Mouse (Mus musculus) brain, embryonic 14.5 days (tissue): ENCODE measurements around the gene Wdr60. TPM values are rescaled to one million over a fixed set of nuclear protein-coding genes. Genes with fewer than 3 reads are reported as not detected.
A peak's percentile ranks its signal among the peaks of the same experiment; 100 is the strongest.

Experiments used
- DNase-seq: peaks from one replicate; pipeline ENCODE4 v3.0.0-alpha.2; 2011; ENCODE audit warnings: low read depth
- CTCF ChIP-seq: fragments of 200-500 bp; IDR thresholded peaks from 2 replicates; pipeline ENCODE4 v1.5.1; 2012; ENCODE audit warnings: inconsistent platforms, mild to moderate bottlenecking, moderate library complexity, borderline replicate concordance; ENCODE audit not compliant: insufficient read depth, insufficient read length; ENCODE audit errors: extremely low read depth
- POLR2A ChIP-seq: fragments of 200-500 bp; IDR thresholded peaks from 2 replicates; pipeline ENCODE4 v1.6.1; 2012; ENCODE audit warnings: mild to moderate bottlenecking, inconsistent platforms, borderline replicate concordance; ENCODE audit not compliant: poor library complexity, insufficient read depth, insufficient read length, severe bottlenecking; ENCODE audit errors: extremely low read depth
- polyA plus RNA-seq: library from polyadenylated mRNA; depleted of rRNA; stranded (reverse); fragments of >200 nt; gene quantifications from 2 replicates; pipeline ENCODE4 v1.2.3, GENCODE M21; 2012

Gene Wdr60
- polyA plus RNA-seq, 1 experiment, result 15.8 TPM

DNA sequence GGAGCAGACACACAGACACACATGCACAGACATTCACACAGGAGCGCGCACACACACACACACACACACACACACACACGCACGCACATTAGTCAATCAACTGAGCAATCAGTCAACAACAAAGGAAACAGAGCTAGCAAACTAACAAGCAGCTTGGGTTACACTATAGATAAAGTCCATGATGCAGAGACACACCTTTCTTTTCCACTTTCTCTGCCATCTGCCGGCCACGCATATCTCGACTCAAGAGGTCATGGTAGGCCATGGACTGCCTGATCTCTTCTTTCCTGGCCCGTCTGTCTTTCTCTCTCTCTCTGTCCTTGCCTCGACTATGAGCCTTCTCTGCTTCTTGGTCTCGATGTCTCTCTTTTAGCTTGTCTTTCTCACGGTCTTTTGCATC lies 7.2 kb downstream of the Wdr60 start:
- TF ChIP-seq CTCF (no peak), POLR2A (no peak)
- no peak for DNase-seq

- no peak for TF ChIP-seq POLR2A
- TF ChIP-seq CTCF, result no peak
- DNase-seq, result no peak
Measured at GRCm38 (mm10) chr12:116254652-116255051, 8.2 kb downstream of the Wdr60 start.

GRCm38 (mm10) chr12:116244601-116245000 lies 18.2 kb downstream of the Wdr60 start:
- TF ChIP-seq CTCF (no peak), POLR2A (no peak)
- DNase-seq, result no peak

GRCm38 (mm10) chr12:116238803-116239202 lies 24.0 kb downstream of the Wdr60 start:
- TF ChIP-seq CTCF (no peak), POLR2A (no peak)
- no peak for DNase-seq

DNA sequence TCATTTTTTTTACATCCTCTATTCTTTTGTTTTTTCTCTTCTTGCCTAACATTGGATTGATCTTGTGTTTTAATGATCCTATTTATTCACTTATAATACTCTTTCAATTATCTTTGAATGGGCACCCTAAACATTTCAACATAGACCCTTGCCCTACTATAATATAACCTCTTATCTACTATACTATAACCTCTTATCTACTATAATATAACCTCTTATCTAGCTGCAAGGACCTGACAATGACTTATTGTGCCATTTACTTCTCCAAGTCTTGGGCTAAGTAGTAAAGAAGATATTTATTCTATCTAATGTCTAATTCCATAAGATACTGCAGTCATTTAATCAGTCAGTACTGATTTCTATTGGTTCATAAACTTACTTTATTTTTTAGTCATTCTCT lies 24.5 kb downstream of the Wdr60 start:
- DNase-seq, result no peak
- TF ChIP-seq POLR2A, result no peak
- no peak for TF ChIP-seq CTCF

DNA sequence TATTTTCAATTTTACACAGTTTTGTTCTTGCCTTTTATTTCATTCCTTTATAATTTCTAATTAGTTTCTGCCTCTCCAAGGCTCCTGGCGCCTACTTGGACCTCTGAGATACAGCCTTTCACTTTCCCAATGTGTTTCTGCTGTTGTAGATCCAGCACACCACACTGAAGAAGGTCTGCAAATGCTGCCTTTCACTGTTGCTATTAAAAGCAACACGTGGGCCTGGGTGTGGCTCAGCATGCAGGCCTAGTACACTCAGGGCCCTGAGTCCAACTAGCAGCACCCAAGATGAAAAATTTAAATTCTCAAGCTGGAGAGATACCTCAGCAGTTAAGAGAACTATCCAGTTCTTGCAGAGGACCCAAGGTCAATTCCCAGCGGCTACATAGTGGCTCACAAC lies 26.2 kb downstream of the Wdr60 start:
- no peak for DNase-seq
- TF ChIP-seq POLR2A (no peak), CTCF (no peak)

DNA sequence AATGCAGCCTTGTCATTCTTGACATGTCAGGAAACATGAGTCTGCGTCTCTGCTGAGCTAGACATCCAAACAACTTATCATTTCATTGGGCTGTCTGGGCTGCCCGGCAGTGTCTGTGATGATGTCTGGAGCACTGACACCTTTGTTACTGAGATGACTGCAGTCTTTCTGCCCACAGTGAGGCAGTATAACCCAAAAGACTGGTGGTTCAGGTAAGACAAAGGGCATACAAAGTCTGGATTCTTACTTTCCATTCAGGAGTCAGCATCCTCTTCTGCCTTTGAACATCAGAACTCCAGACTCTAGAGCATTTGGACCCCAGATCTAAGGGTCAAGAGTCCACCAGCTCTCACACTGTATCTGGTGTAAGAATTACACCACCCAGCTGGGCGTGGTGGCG lies 27.5 kb downstream of the Wdr60 start:
- peak; percentile 10 for DNase-seq
- TF ChIP-seq CTCF, result no peak
- no peak for TF ChIP-seq POLR2A

DNA sequence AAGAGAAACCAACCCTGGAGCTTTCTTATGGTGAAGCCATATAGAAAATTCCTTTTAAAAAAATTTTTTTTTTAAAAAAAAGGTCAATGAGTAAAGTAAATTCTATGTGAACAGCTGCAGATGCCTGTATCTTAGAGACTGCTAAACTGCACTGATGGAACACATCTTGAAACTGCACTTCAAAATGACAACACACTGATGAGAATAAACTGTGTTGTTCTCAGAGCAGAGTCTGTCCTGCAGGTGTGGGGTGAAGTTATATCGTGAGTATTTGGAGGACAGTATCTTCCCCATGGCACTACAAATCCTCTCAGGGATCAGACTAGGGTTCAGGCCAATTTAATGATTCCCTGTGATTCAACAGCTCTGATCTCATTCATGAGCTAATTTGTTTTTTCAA lies 30.8 kb downstream of the Wdr60 start:
- no peak for DNase-seq
- no peak for TF ChIP-seq CTCF
- TF ChIP-seq POLR2A, result no peak

GRCm38 (mm10) chr12:116231612-116232011 lies 31.2 kb downstream of the Wdr60 start:
- TF ChIP-seq POLR2A, result no peak
- TF ChIP-seq CTCF, result no peak
- peak; percentile 17 for DNase-seq

- no peak for DNase-seq
- TF ChIP-seq POLR2A (no peak), CTCF (no peak)
Measured at GRCm38 (mm10) chr12:116229451-116229850, 33.4 kb downstream of the Wdr60 start.

- DNase-seq, result no peak
- TF ChIP-seq POLR2A, result no peak
- TF ChIP-seq CTCF, result no peak
Measured at GRCm38 (mm10) chr12:116226289-116227057, 36.3 kb downstream of the Wdr60 start.

DNA sequence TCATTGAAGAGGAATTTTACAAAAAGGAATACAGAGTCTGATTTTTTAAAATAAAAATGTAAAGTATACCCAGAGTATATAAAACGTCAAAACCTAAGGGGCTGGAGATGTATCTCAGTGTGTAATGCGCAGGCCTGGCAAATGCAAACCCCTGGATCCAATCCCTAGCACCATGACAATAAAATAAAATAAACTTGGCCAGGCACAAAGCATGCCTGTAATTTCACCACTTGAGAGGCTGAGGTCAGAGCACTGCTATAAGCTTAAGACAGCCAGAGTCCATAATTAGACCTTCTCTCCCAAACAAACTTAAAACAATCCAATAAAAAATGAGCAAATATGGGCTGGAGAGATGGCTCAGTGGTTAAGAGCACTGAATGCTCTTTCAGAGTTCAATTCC lies 39.7 kb downstream of the Wdr60 start:
- TF ChIP-seq POLR2A, result no peak
- TF ChIP-seq CTCF, result no peak

GRCm38 (mm10) chr12:116207486-116207885 lies 55.3 kb downstream of the Wdr60 start:
- TF ChIP-seq CTCF (no peak), POLR2A (no peak)
- DNase-seq, result no peak

More for the DNA sequence above, 39.7 kb downstream of the Wdr60 start:
- no peak for DNase-seq

- no peak for TF ChIP-seq CTCF
- no peak for TF ChIP-seq POLR2A
- DNase-seq, result no peak
Measured at GRCm38 (mm10) chr12:116205726-116206125, 57.1 kb downstream of the Wdr60 start.

GRCm38 (mm10) chr12:116202176-116202981 lies 60.4 kb downstream of the Wdr60 start:
- peak; percentile 86 for DNase-seq
- peak; percentile 97 for TF ChIP-seq CTCF
- no peak for TF ChIP-seq POLR2A

- no peak for TF ChIP-seq CTCF
- no peak for DNase-seq
Measured at GRCm38 (mm10) chr12:116198791-116199190, 64.0 kb downstream of the Wdr60 start.
